Mouse (Mus musculus) T-helper 2 cell (primary cell): ENCODE measurements at regions not wholly inside any gene's neighbourhood (a gene's known extent, or its start where the extent isn't known, plus 50 kb on each side); places are given as distances from the start of the nearest gene placed in this dataset.

ENCODE experiments used
- in situ Hi-C: fragments of 300-600 bp; cut with MboI, MseI; formaldehyde crosslinking; loops from one replicate; pipeline ENCODE4 v1.15.1; 2025; ENCODE audit warnings: high pct_unique_total_duplicates

DNA sequence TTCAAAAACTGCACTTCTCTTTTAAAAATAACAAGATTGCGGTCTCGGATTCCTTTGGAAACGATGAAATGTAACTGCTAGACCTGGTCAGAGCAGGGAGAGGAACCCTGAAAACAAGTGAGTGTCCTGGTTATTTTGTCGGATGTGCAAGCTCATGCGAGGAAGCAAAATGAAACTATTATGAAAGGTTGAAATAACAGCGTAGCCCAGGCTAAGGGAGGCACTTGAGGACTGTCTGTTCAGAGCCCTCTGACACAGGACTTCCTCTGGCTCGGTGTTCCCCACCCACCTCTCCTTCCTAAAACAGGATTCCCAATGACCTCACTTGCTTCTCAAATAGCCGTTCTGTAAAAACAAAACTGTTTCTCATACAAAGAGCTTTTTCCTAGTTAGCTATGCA lies 51.3 kb upstream of the S1pr1 start:
- in situ Hi-C loops = no loop called here

DNA sequence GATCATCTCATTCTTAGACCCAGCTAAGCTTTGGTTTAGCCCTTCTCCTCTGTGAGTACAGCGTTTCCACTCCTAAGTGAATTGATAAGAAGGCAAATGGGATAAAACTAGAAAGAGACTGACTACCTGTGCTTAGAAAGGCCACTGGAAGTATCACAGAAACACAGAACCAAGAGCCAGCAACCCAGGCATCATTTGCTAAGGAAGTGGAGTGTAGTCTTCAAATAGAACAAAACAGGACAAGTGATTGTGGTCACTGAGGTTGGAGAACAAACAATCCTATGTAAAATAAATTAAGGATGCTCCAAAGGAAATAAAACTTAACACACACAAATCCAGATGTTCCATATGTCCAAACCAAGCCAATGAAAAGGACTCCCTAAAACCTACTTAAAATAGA lies 53.4 kb upstream of the S1pr1 start:
- in situ Hi-C loops = no loop called here

DNA sequence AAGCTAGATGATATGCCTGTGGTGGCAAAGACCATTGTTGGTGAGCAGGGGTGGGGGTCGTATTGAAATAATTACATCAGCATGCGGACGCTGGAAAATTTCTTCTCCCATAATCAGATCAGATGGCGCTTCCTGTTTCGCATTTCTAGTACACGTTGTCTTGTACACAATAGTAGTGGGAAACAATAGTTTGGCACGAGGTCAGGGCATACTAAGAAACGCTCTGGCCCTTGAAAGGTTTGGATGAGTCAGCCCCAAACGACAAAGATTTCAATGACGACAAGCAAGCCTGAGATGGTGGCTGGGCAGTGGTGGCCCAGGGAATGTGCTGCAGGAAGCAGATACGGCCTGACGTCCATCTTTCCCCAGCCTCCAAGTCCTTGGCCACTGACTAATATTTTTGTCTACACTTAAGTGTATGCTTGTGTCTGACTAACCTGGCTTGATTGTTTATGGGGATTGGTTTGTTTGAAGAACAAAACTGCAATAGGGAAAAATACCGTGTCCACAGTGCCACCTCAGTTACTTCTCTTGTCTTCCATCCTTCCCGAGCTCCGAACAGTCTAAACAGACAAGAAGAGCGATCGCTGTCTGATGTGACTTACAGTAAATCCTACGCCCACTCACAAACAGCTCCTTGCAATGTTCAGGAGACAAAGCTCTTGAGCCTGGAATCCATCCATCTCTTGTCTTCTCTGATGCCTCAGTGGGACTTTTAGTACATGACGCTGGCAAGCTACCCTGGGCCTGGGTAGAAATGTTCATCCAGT lies 54.1 kb upstream of the S1pr1 start:
- in situ Hi-C loops = no loop called here

DNA sequence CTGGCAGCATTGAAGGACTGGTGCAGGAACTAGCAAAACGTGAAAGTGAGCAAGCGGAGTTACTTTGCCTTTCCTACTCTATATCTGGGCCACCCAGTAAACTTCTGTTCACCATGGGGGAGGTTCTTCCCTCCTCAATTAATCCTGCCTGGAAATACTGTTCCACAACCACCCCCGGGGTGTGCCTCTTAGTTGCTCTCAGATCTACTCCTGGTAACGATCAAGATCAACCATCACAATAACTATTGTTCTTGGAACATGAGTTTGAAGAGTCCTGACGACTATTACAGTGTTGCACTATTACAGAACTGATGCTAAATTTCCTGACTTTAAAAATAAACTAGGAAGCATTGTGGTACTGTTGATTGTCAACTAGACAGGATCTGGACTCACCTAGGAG lies 57.8 kb upstream of the S1pr1 start:
- in situ Hi-C loops = no loop called here

DNA sequence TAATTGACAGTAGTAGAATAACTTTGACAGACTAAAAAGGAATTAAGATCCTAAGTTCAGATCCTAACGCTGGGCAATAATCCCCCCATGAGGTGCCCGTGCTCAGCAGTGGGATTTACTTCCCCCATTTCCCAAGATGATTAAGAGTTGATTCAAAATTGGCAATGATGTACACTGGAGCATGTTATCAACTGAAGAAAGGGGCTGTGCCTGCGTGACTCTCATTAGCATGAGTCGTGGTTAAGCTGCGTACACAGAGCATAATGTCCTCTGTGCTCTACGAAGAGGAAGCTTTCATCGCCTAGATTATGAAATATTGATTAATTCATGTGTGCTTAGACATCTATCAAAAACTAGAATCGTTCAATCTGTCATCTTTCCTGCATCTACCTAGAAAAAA lies 59.4 kb upstream of the S1pr1 start:
- in situ Hi-C loops = no loop called here

DNA sequence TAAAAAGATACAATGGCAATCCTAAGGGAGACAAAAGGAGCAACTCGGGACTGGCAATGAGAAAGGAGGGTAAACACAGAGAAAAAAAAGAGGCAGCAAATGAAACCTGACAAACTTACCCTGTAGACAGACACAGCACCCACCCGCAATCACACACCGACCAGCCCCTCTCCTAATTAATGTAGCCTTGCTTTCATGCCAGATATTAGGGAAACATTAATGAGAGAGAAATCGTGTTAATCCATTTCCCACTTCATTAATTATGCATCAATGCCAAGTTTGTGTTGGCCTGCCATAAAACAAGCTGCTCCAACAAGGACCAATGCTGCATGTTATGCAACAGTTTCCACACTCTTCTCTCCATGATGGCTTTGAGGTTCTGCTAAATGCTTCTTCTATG lies 59.9 kb upstream of the S1pr1 start:
- in situ Hi-C loops = no loop called here

DNA sequence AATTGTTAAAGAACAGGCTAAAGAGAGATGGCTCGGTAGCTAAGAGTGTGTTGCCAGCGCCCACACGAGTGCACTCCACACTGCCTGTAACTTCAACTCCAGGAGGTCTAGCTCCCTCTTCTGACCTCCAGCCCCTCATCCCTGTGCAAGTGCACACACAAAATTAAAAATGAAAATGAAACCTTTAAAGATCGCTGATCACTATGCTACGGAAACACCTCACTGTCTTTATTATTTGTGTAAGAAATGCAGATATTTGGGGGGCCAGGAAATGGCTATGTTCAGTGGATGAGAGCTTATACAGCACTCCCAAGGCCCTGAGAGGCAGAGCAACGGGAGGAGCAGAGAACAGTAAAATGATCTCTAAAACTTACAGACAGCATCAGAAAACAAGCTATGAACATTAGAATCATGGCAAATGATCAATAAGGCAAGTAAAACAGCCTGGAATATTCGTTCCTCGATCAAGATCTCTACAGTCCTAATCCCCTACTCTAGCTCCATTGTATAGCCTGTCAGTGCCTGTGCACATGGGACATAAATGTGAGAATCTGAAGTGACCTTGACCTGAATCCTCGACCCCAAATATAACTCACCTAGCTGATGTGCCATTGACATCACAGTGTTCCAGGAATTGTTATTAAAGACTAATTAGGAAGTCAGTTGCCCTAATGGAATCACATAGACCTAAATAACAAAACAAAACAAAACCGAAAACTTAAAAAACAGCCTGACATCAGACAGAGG lies 64.4 kb upstream of the S1pr1 start:
- in situ Hi-C loops = no loop called here

DNA sequence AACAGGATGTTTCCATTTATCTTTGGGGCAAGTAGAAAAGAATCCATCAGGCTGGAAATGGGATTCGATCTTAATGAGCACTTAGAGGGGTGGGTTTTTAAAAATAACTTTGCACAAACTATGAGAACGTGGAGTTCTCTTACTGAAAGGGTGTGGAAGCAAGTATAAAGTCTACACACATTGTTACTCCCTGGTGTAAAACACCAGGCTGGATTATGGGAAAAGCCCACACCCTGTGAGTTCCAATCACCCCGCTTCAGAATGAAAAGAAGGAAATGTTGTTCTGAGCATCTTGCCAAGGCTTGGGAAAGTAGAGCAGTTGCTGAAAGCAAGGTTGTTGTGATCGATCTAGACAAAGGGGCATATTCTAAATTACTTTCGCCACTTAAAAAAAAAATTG lies 65.0 kb upstream of the S1pr1 start:
- in situ Hi-C loops = no loop called here

DNA sequence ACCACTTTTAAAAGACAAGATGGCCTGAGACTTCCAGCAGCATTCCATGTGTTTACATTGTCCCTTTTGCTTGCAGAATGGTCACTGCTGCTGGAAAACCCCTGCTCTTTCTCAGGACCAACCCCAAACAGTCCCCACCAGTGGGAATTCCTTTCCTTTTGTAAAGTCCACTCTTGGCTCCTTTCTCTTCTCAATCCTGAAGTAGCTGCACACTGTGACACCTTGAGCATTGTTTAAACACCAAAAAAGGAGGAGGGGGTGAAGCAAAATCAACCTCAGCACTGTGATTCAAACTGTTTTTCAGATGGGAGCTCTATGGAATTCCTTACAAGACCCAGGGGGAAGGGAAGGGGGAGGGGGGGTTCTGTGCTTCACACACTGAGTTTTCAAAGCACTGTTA lies 67.9 kb upstream of the S1pr1 start:
- in situ Hi-C loops = no loop called here

DNA sequence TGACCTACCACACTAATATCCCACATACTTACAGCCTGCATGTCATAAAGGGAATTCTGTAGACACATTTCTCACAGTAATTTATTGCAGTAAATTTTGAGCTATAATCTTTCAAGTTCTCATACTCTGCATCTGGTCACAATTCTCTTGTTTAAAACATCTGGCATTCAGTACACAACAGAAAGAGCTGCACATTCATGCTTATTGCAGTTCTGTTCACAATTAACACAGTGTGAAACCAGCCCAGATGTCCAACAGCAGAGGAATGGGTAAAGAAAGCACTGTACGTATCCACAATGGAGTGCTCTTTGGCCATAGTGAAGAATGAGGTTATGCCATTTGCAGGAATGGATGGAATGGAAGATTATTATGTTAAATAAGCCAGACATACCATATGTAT lies 72.5 kb upstream of the S1pr1 start:
- in situ Hi-C loops = no loop called here

DNA sequence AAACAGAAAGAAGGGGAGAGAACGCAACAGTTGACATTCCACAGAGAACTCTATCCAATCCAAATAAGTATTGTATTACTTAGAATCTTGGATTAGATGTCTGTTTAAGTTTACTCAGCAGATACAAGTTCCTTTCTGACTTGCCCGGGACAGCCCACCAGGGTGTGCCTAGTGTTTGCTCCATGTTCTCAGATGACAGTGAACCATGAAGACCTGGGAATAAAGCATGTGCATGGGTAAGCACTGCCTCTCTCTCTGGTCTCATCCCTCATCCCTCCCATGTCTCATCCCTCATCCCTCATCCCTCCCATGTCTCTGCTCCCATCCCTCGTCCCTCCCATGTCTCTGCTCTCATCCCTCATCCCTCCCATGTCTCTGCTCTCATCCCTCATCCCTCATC lies 73.7 kb upstream of the S1pr1 start:
- in situ Hi-C loops = no loop called here

DNA sequence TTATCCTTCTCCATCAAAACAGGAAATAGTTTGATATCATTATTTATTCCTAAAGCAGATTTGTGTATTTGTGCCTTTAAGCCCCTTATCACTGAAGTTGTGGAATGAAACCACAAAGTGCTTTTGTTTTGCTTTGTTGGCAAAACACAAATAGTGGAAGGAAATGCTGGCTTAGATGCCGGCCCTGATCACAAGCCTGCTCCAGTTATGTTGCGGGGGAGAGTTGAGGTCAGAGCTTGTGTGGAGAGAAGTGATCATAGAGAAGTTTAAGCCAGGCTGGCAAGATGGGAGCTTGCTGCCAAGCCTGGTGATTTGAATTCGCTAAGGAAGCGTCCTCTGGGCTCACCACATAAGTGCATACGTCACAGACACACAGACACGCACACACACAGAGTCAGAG lies 74.2 kb upstream of the S1pr1 start:
- in situ Hi-C loops = no loop called here

DNA sequence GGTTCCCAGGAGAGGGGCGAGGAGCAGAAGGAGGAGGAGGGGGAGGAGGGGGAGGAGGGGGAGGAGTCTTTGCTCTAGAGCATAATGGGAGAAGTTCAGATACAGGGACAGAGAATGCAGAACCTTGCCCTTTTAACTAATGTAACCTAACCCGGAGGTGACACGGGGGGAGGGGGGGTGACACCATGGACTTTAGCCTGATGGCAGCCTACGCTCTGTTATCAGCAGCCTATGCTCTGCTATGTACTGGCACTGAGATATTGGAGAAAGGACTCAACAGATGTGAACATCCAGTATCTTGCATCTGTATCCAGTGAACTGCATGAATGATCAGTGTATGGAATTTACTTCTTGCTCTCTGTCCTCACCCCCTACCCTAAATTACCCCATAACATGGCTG lies 77.7 kb upstream of the S1pr1 start:
- in situ Hi-C loops = loop anchor here (10.0 kb wide), 1 partner anchor 78 kb away; the partner anchor contains the start of gene S1pr1

DNA sequence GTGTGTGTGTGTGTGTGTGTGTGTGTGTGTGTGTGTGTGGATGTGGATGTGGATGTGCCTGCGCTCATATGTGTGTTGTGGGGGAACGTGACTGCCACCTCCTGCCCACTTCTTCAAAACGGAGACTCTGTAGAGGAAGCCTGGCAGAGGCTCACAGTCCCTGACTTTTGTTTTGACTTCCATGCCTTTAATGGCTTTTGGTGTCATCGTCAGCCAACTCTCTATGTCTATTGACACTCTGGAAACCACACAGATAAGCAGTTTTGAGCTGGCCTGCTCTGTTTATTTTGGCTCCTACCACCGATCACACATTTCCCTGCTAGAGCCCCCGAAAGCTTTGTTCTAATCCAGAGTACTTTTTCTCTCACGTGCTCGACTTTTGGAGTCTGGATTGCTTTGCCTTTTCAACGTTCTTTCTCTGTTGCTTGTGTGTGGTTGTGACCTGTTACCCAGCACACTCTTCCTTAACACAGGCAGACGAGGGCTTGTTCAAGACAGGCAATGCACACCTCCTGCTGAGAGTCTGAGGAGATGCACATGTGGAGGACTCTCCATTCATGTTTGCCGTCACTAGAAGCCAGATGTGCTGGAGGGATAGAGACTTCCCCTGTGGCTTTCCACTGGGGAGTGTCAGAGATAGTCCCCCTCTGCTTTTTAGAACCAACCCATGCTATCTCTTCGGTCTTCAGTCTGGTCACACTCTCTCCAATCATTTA lies 78.6 kb upstream of the S1pr1 start:
- in situ Hi-C loops = loop anchor here (10.0 kb wide), 1 partner anchor 79 kb away; the partner anchor contains the start of gene S1pr1

DNA sequence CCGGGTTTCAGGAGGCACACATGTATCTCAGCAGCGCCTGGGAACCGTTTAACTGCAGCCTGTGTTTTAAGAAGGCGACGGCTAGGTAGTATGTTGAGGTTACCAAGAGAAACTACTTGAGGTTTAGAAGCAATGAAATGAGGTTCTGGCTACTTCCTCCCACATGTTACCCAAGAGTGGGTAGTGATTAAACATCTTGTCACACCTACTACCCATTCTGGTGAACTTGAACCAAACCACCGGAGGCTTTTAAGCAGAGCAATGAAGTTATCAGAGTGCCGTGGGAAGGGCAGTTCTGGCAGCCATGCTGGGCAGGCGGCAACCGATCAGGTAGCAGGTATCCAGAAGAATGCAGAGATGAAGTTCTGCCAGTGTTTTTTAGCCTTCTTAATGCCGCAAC lies 84.5 kb upstream of the S1pr1 start:
- in situ Hi-C loops = loop anchor here (10.0 kb wide), 1 partner anchor 85 kb away; the partner anchor contains the start of gene S1pr1

DNA sequence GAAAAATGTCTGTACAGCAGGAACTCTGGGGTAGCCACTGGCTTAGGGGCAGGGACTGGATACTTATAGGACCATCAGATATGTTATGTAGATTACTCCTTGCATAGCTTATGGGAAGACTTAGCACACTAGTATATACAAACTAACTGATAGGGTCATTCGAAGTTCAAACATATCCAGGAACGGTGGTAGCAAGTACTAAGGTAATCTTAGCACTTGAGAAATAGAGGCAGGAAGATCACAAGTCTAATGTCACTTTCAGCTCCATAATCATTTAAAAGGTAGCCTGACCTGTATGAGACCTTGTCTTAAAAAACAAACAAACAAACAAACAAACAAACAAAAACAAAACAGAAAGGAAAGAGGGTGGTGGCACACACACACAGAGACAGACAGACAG lies 85.1 kb upstream of the S1pr1 start:
- in situ Hi-C loops = loop anchor here (10.0 kb wide), 1 partner anchor 85 kb away; the partner anchor contains the start of gene S1pr1

DNA sequence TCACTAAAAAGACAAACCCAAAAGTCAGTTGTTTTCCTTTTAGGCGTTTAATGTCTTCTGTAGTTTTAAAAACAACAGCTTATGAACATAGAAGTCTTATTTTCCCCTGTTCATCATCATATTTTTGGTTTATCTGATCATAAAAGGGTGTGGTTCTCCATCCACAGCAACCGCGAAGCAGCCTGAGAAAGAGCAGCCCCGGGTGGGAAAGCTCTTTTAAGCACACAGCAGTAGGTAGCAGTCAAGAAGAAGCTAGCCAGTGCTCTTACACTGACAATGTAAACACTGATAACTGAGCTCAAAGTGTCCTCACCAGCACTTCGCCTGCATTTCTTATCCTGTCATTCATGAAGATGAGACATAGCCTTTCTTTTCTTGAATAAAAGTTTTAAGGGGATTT lies 86.0 kb upstream of the S1pr1 start:
- in situ Hi-C loops = no loop called here

DNA sequence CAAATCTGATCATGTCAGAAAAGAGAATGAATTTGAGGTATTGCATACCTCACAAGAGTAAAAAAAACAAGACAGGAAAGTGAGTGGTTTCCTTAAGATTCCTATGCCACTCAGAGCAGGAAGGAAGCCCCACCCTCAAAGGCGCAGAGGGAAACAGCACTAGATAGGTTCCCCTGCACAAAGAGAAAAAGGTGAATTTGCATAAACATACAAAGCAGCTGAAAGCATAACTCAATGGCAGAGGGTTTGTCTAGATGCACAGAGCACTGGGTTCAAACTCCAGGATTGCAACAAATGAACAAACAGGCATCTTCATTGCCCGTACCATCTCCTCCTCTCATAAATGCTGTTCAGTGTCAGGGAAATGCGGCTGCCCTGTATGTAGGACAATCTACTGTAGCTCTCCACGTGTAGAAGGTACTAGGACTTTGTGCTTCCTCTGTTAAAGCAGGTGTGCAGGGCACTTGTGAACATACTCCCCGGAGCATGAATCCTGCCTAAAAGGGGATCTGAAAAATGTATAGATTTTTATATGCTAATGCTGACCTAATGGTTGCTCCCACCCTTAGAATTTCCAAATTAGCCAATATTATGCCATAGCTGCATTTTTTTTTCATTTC lies 85.9 kb upstream of the Dph5 start:
- in situ Hi-C loops = no loop called here

DNA sequence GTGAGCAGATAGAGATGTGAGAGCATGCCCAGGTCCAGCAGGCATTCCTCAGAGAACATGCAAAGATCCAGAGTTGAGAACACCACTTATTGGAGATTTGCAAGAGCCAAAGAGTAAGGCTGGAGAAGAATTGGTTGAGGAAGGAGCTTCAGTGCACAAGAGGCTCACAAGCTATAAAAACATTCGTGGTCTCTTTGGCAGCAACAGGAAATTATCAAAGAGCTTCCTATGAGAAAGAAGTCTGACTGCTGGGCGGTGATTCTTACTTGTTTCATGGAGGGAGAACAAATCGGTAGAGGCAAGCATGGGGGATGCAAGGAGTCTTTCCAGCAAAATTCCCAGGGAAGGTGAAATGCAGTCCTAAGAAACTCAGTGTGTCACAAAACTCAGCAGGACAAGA lies 83.0 kb upstream of the Dph5 start:
- in situ Hi-C loops = no loop called here

DNA sequence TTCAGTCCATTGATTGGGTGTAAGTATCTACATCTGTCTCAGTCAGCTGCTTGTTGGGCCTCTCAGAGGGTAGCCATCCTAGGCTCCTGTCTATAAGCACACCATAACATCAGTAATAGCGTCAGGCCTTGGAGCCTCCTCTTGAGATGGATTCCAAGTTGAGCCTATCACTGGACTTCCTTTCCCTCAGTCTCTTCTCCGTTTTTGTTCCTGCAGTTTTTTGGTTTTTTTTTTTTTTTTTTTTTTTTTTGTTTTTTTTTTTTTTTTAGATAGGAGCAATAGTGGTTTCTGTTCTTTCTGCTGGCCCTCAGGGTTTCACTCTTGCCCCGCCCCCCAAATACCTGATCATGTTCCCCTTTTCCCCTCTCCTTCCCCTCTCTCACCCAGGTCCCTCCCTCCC lies 80.6 kb upstream of the Dph5 start:
- in situ Hi-C loops = no loop called here

DNA sequence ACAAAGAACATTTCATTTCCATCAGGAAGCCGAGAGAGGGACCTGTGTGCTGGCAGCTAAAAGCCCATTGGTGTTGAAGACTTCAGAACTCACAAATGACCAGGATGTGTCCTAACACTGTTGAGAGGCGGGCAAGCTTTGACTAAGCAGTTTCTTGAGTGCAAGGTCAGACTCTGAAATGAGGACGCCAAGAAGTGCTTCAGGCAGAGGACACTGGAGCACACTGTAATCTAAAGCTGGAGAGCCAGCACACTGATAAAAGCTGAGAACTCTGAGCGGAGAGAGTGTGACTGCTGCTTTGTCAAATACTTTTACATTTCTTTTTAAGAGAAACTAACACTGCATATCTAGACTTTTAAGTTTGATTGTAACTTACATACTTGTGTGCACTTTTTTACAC lies 72.5 kb upstream of the Dph5 start:
- in situ Hi-C loops = no loop called here

DNA sequence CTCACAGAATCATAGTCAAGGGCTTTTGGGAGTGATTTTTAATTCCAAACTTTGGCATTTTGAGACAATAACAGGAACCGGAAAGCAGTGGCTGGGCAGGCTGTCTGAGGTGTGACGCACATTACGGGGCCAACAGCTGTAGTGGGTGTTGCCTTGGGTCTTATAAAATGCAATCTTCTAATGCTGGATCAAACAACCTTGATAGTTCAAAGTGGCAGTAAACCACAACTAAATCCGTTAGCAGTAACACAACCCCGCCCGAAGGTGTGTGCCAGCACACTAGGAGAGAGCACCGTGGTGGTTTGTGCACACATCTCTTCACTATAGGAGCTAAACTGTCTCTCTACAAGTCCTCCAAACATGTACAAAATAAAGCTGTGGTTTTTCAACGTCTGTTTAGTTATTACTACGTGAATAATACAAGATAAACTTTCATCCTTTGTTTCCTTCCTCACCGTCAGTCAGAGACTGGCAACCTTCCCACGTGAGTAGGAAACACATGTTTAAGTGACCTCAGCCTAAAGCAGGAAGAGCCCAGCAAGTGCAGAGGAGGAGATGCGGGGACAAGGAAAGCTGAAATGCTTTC lies 72.0 kb upstream of the Dph5 start:
- in situ Hi-C loops = no loop called here
